Comparison of ENCODE assay signal across 12 mouse cellular contexts in genomic region chr1:160286400-160287057, GRCm38 (mm10).
A peak's percentile ranks its signal among the peaks of the same experiment; 100 is the strongest.
DNase-seq lines count a peak whose midpoint lies in the region; ATAC-seq and TF ChIP-seq lines count a peak whose summit lies in the region.
"Had no signal": no experiment of that assay in that cellular context is flagged by ENCODE, and none has a peak within 500 bp of the region (broad histone marks: within the 10 kb centered on the region; RNA-seq: fewer than 3 reads in every experiment).

No protein-coding gene starts in this region.

- no peak for TF ChIP-seq POLR2A in cerebellum, adult 2 months (IDR thresholded peaks at IDR 0.05; ENCODE audit: borderline replicate concordance, insufficient read depth, low read length)

- peak; percentile 60; the same call in 1 of the 2 replicates for ATAC-seq in hindbrain, embryonic 12.5 days (ENCODE audit: low FRiP score)
- ATAC-seq in midbrain, embryonic 15.5 days (replicated peaks), result no peak

- H3K27me3 ChIP-seq in cerebellum, adult 2 months (ENCODE audit: control insufficient read depth, insufficient read depth, low read length), result no peaks in the 10 kb centered on the region
- H3K27me3 ChIP-seq in hindbrain, embryonic 12.5 days, result no peaks in the 10 kb centered on the region
- H3K27me3 ChIP-seq in midbrain, embryonic 15.5 days (replicated peaks), result no peaks in the 10 kb centered on the region
- H3K27me3 ChIP-seq: CH12.LX; stomach, embryonic 15.5 days had no signal

- H3K4me1 ChIP-seq in cerebellum, adult 2 months (ENCODE audit: control insufficient read depth, insufficient read depth, low read length), result peaks cover 22% of the 10 kb centered on the region; the same call in 1 of the 2 replicates
- H3K4me1 ChIP-seq in hindbrain, embryonic 12.5 days, result peaks cover 4% of the 10 kb centered on the region
- peaks cover 11% of the 10 kb centered on the region for H3K4me1 ChIP-seq in midbrain, embryonic 15.5 days

- peak overlapping the region; percentile 44; the same call in 1 of the 2 replicates for H3K27ac ChIP-seq in cerebellum, adult 2 months (ENCODE audit: insufficient read depth, low read length)
- H3K27ac ChIP-seq in hindbrain, embryonic 12.5 days, result peak overlapping the region; percentile 62
- peak overlapping the region; percentile 73 for H3K27ac ChIP-seq in midbrain, embryonic 15.5 days
- H3K27ac ChIP-seq: liver, embryonic 14.5 days; stomach, embryonic 15.5 days had no signal

- H3K36me3 ChIP-seq in hindbrain, embryonic 12.5 days, result no peaks in the 10 kb centered on the region
- H3K36me3 ChIP-seq in midbrain, embryonic 15.5 days (replicated peaks), result no peaks in the 10 kb centered on the region
- H3K36me3 ChIP-seq: stomach, embryonic 15.5 days had no signal

- H3K9me3 ChIP-seq in hindbrain, embryonic 12.5 days (replicated peaks), result no peaks in the 10 kb centered on the region
- no peaks in the 10 kb centered on the region for H3K9me3 ChIP-seq in midbrain, embryonic 15.5 days
- H3K9me3 ChIP-seq: stomach, embryonic 15.5 days had no signal

- DNase-seq in layer of hippocampus, adult 11-12 months (ENCODE audit: low spot score), result peak; percentile 44
- no peak for DNase-seq in layer of hippocampus, postnatal 25 days (ENCODE audit: extremely low spot score in 1 of 2, low spot score in 1 of 2)
- peak; percentile 57 to 82 for DNase-seq in cerebellum, adult 2 months
- DNase-seq in kidney, postnatal 25 days, result no peak
- no peak for DNase-seq in thymus, postnatal 36 days
- no peak for DNase-seq in adipocyte (ENCODE audit: low spot score)
- DNase-seq: kidney, postnatal 36 days had no signal

- peak overlapping the region; percentile 2; the same call in 1 of the 2 replicates for H3K4me2 ChIP-seq in hindbrain, embryonic 12.5 days (replicated peaks)
- H3K4me2 ChIP-seq in midbrain, embryonic 15.5 days, result no peak overlapping the region; the same call in 1 of the 2 replicates
- H3K4me2 ChIP-seq: stomach, embryonic 15.5 days had no signal

- H3K9ac ChIP-seq in hindbrain, embryonic 12.5 days, result no peak overlapping the region
- no peak overlapping the region for H3K9ac ChIP-seq in midbrain, embryonic 15.5 days
- H3K9ac ChIP-seq: liver, embryonic 14.5 days; stomach, embryonic 15.5 days had no signal

- H3K4me3 ChIP-seq in cerebellum, adult 2 months (replicated peaks; ENCODE audit: insufficient read depth, low read depth, low read length), result no peak overlapping the region
- H3K4me3 ChIP-seq in hindbrain, embryonic 12.5 days, result no peak overlapping the region
- no peak overlapping the region for H3K4me3 ChIP-seq in midbrain, embryonic 15.5 days
- H3K4me3 ChIP-seq: stomach, embryonic 15.5 days had no signal

- no peak for TF ChIP-seq CTCF in cerebellum, adult 2 months (IDR thresholded peaks at IDR 0.05; ENCODE audit: borderline replicate concordance, insufficient read depth, low read depth, low read length)

- WGBS in cerebellum, adult 2 months, result 10% methylated on average over 7 of the region's 7 CpGs
- WGBS in hindbrain, embryonic 12.5 days, result 58% methylated on average over 7 of the region's 7 CpGs
- 42% methylated on average over 7 of the region's 7 CpGs for WGBS in midbrain, embryonic 15.5 days

Comparison
In these comparisons a context has a peak if more than half of its experiments do, and no peak if none do; other contexts are left out.
1. DNase-seq: peak in layer of hippocampus, adult 11-12 months (single experiment) and cerebellum, adult 2 months (2 of 2); none in layer of hippocampus, postnatal 25 days (0 of 2), kidney, postnatal 25 days (0 of 2), thymus, postnatal 36 days (0 of 2) and adipocyte (single experiment).
2. Peak in every context shown above with its lines, with median percentiles within 50 percentile points of each other: H3K27ac ChIP-seq.